Mouse (Mus musculus): ENCODE results near the gene Mrpl22.
"Not testable (repeated sequence)": the region's sequence is repeated elsewhere in the genome, so short reads cannot be mapped to it uniquely, and the experiment has no call there.

Gene Mrpl22

DNA sequence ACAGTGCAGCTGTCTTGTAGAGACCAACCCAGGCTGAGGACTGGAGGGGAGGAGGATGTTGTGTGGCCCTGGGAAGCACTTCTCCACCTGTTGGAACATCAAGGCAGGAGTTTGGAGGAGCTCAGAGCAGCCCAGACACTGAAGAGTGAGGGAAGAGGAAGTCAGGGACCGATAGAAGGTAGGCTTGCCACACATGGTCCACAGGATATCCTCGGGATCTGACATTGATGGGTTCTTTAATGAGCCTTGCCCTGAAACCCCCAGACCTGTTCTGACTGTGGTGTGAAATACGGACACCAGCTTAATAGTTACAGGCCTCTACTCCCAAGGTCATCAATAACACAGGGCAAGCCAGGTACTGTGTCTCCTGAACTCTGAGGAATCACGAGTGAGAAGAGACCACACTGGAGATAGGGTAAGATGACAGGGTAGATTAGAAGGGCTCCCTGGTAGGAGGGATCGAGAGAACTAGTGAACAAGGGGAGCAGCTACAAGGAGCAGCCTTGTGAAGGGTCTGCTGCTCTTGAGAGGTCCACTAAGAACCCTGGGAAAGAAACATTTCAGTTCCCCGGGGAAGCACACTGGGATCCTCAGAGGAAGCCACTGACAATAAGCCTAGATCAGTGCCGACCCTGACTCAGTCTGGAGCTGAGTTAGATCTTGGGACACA is 42.3 kb downstream of the Mrpl22 start:
- peak overlapping the region; percentile 65; the same call in 1 of the 2 replicates for H3K4me3 ChIP-seq (replicated peaks; ENCODE audit: low read length)
- peaks cover 51% of the 10 kb centered on the region for H3K4me1 ChIP-seq (replicated peaks; ENCODE audit: low read depth, low read length)

GRCm38 (mm10) chr11:58214391-58215048 is 43.1 kb downstream of the Mrpl22 start:
- Histone ChIP-seq H3K27me3 (ENCODE audit: insufficient read depth, low read length) (peaks cover 52% of the 10 kb centered on the region), H3K36me3 (ENCODE audit: insufficient read depth, low read length) (no peaks in the 10 kb centered on the region)
- TF ChIP-seq NANOG (IDR thresholded peaks at IDR 0.05; ENCODE audit: borderline replicate concordance, low read length), result no peak
- no peak for TF ChIP-seq POU5F1 (IDR thresholded peaks at IDR 0.05; ENCODE audit: borderline replicate concordance, low read length)
- TF ChIP-seq CTCF (conservative IDR thresholded peaks at IDR 0.05; ENCODE audit: low read length), result no peak

More for the DNA sequence above, 42.3 kb downstream of the Mrpl22 start:
- H3K36me3 ChIP-seq (ENCODE audit: insufficient read depth, low read length), result no peaks in the 10 kb centered on the region
- no peak for TF ChIP-seq CTCF (conservative IDR thresholded peaks at IDR 0.05; ENCODE audit: low read length)
- no peaks in the 10 kb centered on the region for H3K9me3 ChIP-seq (ENCODE audit: low read length)
- peaks cover 53% of the 10 kb centered on the region for H3K27me3 ChIP-seq (ENCODE audit: insufficient read depth, low read length)

GRCm38 (mm10) chr11:58215049-58215430 is 43.6 kb downstream of the Mrpl22 start:
- Histone ChIP-seq H3K4me1 (replicated peaks; ENCODE audit: low read depth, low read length) (peaks cover 55% of the 10 kb centered on the region), H3K27me3 (ENCODE audit: insufficient read depth, low read length) (peaks cover 50% of the 10 kb centered on the region)

More at GRCm38 (mm10) chr11:58214391-58215048, 43.1 kb downstream of the Mrpl22 start:
- Histone ChIP-seq H3K4me1 (replicated peaks; ENCODE audit: low read depth, low read length) (peaks cover 55% of the 10 kb centered on the region), H3K9me3 (ENCODE audit: low read length) (no peaks in the 10 kb centered on the region), H3K4me3 (replicated peaks; ENCODE audit: low read length) (peak overlapping the region; percentile 65)

DNA sequence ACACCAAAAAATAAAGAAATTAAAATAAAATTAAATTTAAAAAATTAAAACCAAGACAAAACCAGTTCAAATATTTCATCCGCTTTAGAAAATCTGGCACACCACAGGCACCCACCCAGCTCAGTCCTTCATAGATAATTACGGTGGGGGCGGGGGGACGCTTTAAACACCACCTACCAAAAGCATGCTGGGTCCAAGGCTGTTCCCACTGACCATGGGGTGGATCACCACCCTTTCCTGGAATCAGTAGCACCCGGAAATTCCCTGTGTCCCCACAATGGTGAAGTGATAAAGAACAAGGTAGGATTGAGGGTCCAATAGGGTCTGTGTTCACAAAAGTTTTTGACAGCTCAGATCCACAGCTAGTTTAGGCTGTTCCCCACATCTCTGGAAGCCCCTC is 44.4 kb downstream of the Mrpl22 start:
- Histone ChIP-seq H3K27me3 (ENCODE audit: insufficient read depth, low read length) (peaks cover 54% of the 10 kb centered on the region), H3K9me3 (ENCODE audit: low read length) (no peaks in the 10 kb centered on the region), H3K4me3 (replicated peaks; ENCODE audit: low read length) (no peak overlapping the region), H3K4me1 (replicated peaks; ENCODE audit: low read depth, low read length) (peaks cover 47% of the 10 kb centered on the region), H3K36me3 (ENCODE audit: insufficient read depth, low read length) (no peaks in the 10 kb centered on the region)
- TF ChIP-seq CTCF (conservative IDR thresholded peaks at IDR 0.05; ENCODE audit: low read length) (no peak), NANOG (IDR thresholded peaks at IDR 0.05; ENCODE audit: borderline replicate concordance, low read length) (no peak), POU5F1 (IDR thresholded peaks at IDR 0.05; ENCODE audit: borderline replicate concordance, low read length) (no peak)

More at GRCm38 (mm10) chr11:58215049-58215430, 43.6 kb downstream of the Mrpl22 start:
- not testable (repeated sequence) for H3K9me3 ChIP-seq (ENCODE audit: low read length); H3K36me3 ChIP-seq (ENCODE audit: insufficient read depth, low read length); H3K4me3 ChIP-seq (replicated peaks; ENCODE audit: low read length)

DNA sequence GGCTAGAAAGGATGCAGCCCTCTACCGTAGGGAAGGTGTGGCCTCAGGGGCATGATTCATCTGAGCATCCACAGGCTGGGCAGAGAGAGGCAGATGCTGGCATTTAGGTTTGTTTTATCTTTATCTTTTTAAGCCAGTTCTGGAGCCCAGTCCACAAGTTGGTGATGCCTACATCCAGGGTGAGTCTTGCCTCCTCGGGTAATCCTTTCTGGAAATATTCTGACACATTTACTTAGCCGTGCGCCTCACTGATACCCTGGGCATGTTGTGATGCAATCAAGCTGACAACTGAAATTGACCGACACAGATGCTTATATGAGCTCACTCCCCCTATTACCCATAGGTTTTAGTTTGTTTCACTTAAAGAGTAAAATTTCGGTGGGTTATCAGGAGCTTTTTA is 45.4 kb downstream of the Mrpl22 start:
- H3K36me3 ChIP-seq (ENCODE audit: insufficient read depth, low read length), result no peaks in the 10 kb centered on the region
- peaks cover 38% of the 10 kb centered on the region for H3K4me1 ChIP-seq (replicated peaks; ENCODE audit: low read depth, low read length)
- no peak overlapping the region for H3K4me3 ChIP-seq (replicated peaks; ENCODE audit: low read length)
- TF ChIP-seq POU5F1 (IDR thresholded peaks at IDR 0.05; ENCODE audit: borderline replicate concordance, low read length) (no peak), NANOG (IDR thresholded peaks at IDR 0.05; ENCODE audit: borderline replicate concordance, low read length) (no peak), CTCF (conservative IDR thresholded peaks at IDR 0.05; ENCODE audit: low read length) (no peak)
- peaks cover 59% of the 10 kb centered on the region for H3K27me3 ChIP-seq (ENCODE audit: insufficient read depth, low read length)
- H3K9me3 ChIP-seq (ENCODE audit: low read length), result no peaks in the 10 kb centered on the region

GRCm38 (mm10) chr11:58223751-58224150 is 52.3 kb downstream of the Mrpl22 start:
- TF ChIP-seq NANOG (IDR thresholded peaks at IDR 0.05; ENCODE audit: borderline replicate concordance, low read length), result no peak

GRCm38 (mm10) chr11:58224313-58224712 is 52.9 kb downstream of the Mrpl22 start:
- TF ChIP-seq NANOG (IDR thresholded peaks at IDR 0.05; ENCODE audit: borderline replicate concordance, low read length) (no peak), POU5F1 (IDR thresholded peaks at IDR 0.05; ENCODE audit: borderline replicate concordance, low read length) (no peak), CTCF (conservative IDR thresholded peaks at IDR 0.05; ENCODE audit: low read length) (no peak)
- H3K36me3 ChIP-seq (ENCODE audit: insufficient read depth, low read length), result no peaks in the 10 kb centered on the region
- H3K9me3 ChIP-seq (ENCODE audit: low read length), result no peaks in the 10 kb centered on the region
- H3K4me3 ChIP-seq (replicated peaks; ENCODE audit: low read length), result no peak overlapping the region
- H3K27me3 ChIP-seq (ENCODE audit: insufficient read depth, low read length), result peaks cover 18% of the 10 kb centered on the region
- H3K4me1 ChIP-seq (replicated peaks; ENCODE audit: low read depth, low read length), result peaks cover 25% of the 10 kb centered on the region

More at GRCm38 (mm10) chr11:58223751-58224150, 52.3 kb downstream of the Mrpl22 start:
- no peaks in the 10 kb centered on the region for H3K9me3 ChIP-seq (ENCODE audit: low read length)
- no peak overlapping the region for H3K4me3 ChIP-seq (replicated peaks; ENCODE audit: low read length)
- no peaks in the 10 kb centered on the region for H3K36me3 ChIP-seq (ENCODE audit: insufficient read depth, low read length)
- peaks cover 30% of the 10 kb centered on the region for H3K4me1 ChIP-seq (replicated peaks; ENCODE audit: low read depth, low read length)
- peaks cover 22% of the 10 kb centered on the region for H3K27me3 ChIP-seq (ENCODE audit: insufficient read depth, low read length)

DNA sequence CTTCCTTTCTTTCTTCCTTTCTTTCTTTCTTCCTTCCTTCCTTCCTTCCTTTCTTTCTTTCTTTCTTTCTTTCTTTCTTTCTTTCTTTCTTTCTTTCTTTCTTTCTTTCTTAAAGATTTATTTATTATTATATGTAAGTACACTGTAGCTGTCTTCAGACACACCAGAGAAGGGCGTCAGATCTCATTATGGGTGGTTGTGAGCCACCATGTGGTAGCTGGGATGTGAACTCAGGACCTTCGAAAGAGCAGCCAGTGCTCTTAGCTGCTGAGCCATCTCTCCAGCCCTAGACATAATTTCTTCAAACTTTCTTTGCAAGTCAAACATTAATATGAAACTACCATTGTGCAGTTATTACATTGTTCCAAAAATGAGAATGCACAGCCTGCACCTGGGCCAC is 53.4 kb downstream of the Mrpl22 start:
- not testable (repeated sequence) for H3K36me3 ChIP-seq (ENCODE audit: insufficient read depth, low read length); H3K4me3 ChIP-seq (replicated peaks; ENCODE audit: low read length); H3K9me3 ChIP-seq (ENCODE audit: low read length)
- Histone ChIP-seq H3K4me1 (replicated peaks; ENCODE audit: low read depth, low read length) (peaks cover 25% of the 10 kb centered on the region), H3K27me3 (ENCODE audit: insufficient read depth, low read length) (peaks cover 15% of the 10 kb centered on the region)

DNA sequence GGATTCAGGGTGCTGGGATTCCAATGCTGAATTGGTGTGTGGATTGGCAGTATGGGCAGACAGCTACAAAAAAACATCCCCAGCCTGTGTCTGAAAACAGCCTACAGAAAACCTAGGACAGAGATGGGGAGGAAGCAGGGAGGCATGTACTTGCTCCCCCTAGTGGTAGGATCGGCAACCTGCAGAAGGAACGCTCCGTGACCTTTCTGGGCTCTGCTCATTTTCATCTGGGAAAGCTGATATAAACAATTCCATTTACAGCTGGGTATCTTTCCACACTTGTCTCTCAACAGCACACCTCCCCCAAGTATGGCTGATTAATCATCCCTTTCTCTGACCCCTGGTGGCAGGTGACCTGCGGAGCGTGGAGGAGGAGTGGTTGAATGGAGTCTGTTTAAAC is 54.2 kb downstream of the Mrpl22 start:
- Histone ChIP-seq H3K9me3 (ENCODE audit: low read length) (no peaks in the 10 kb centered on the region), H3K36me3 (ENCODE audit: insufficient read depth, low read length) (no peaks in the 10 kb centered on the region), H3K4me3 (replicated peaks; ENCODE audit: low read length) (no peak overlapping the region), H3K27me3 (ENCODE audit: insufficient read depth, low read length) (peaks cover 10% of the 10 kb centered on the region), H3K4me1 (replicated peaks; ENCODE audit: low read depth, low read length) (peaks cover 29% of the 10 kb centered on the region)
- TF ChIP-seq NANOG (IDR thresholded peaks at IDR 0.05; ENCODE audit: borderline replicate concordance, low read length), result no peak
- peak; percentile 95 for TF ChIP-seq CTCF (conservative IDR thresholded peaks at IDR 0.05; ENCODE audit: low read length)
- no peak for TF ChIP-seq POU5F1 (IDR thresholded peaks at IDR 0.05; ENCODE audit: borderline replicate concordance, low read length)
